24 mouse cellular contexts compared by ENCODE assay signal in genomic region chr11:108983409-108984064, GRCm38 (mm10).
DNase-seq lines count a peak whose midpoint lies in the region; TF ChIP-seq lines count a peak whose summit lies in the region.
"Had no signal": no experiment of that assay in that cellular context is flagged by ENCODE, and none has a peak within 500 bp of the region (broad histone marks: within the 10 kb centered on the region; RNA-seq: fewer than 3 reads in every experiment).

No protein-coding gene starts in this region.

- 0 out of 2 replicates have a peak overlapping the region, but pooled peaks have one; percentile 11 for H3K27ac ChIP-seq in layer of hippocampus, adult 2 months
- H3K27ac ChIP-seq: embryonic facial prominence, embryonic 12.5 days; heart, embryonic 13.5 days; hindbrain, embryonic 15.5 days; kidney, embryonic 15.5 days; liver, embryonic 12.5 days; neural tube, embryonic 13.5 days; stomach, embryonic 15.5 days had no signal

- DNase-seq in adrenal gland, adult (ENCODE audit: inconsistent age in 2 of 2, low spot score in 1 of 2) = peak; percentile 65 to 84
- no peak for DNase-seq in adrenal gland, postnatal 10 days
- DNase-seq in cerebellum, postnatal 14 days = peak; percentile 30 to 44
- DNase-seq in cerebellum, postnatal 36 days = no peak
- peak in 1 of 2 experiments; percentile 17 for DNase-seq in layer of hippocampus, adult 2 months (ENCODE audit: low spot score in 2 of 2)
- DNase-seq in layer of hippocampus, adult 9-10 months (ENCODE audit: low spot score) = no peak
- DNase-seq in brain, adult 2 months (ENCODE audit: low read depth, low spot score) = peak; percentile 58
- DNase-seq: cerebellum, adult 18-20 months; embryo, embryonic 11 days; gastrocnemius, postnatal 10 days; heart, postnatal 10 days; kidney, adult 18-20 months; kidney, postnatal 25 days; left cerebral cortex, postnatal 4 days; liver, postnatal 0 days; lung, postnatal 36 days; right cerebral cortex, postnatal 14 days had no signal

- no peak overlapping the region for H3K4me3 ChIP-seq in layer of hippocampus, adult 2 months
- H3K4me3 ChIP-seq: embryonic facial prominence, embryonic 12.5 days; heart, embryonic 13.5 days; hindbrain, embryonic 15.5 days; kidney, embryonic 15.5 days; liver, embryonic 12.5 days; neural tube, embryonic 13.5 days; stomach, embryonic 15.5 days had no signal

- no peak for TF ChIP-seq CTCF in layer of hippocampus, adult 2 months (conservative IDR thresholded peaks at IDR 0.05)

Comparison
In these comparisons a context has a peak if more than half of its experiments do, and no peak if none do; other contexts are left out.
1. DNase-seq: peak in adrenal gland, adult (2 of 2), cerebellum, postnatal 14 days (2 of 2) and brain, adult 2 months (single experiment); none in adrenal gland, postnatal 10 days (single experiment), cerebellum, postnatal 36 days (0 of 2) and layer of hippocampus, adult 9-10 months (single experiment).